Mouse (Mus musculus) monocyte, adult 2 months (primary cell): ENCODE measurements around the gene Rbl1.

Experiments
- DNase-seq, 2 experiments: peaks; one replicate each; pipeline ENCODE4 v3.0.0; 2022; ENCODE audit warnings: low spot score in 2 of 2, low read depth in 1 of 2

Gene Rbl1

DNA sequence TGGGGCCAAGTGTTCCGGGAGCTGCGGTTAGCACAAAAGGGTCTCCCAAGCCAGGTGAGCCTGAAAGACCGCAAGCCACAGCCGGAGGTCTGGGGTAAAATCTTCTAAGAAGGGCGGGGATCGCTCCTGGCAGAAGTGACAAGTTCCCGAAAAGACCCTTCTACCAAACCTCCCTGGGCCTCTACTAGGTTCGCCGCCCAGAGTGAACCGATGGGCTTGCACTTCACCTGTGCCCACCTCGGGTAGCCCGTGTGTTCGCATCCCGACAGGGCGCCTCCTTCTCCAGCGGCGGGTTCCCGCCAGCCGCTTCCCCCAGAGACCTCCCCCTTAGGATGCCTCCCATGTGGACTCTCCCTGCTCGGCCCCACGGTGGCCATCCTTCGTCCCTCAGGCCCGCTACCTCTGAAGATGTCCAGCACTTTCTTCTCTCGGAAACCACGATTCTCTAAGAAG lies 69.8 kb downstream of the Rbl1 start:
- peak in 1 of 2 experiments; percentile 2 for DNase-seq

DNA sequence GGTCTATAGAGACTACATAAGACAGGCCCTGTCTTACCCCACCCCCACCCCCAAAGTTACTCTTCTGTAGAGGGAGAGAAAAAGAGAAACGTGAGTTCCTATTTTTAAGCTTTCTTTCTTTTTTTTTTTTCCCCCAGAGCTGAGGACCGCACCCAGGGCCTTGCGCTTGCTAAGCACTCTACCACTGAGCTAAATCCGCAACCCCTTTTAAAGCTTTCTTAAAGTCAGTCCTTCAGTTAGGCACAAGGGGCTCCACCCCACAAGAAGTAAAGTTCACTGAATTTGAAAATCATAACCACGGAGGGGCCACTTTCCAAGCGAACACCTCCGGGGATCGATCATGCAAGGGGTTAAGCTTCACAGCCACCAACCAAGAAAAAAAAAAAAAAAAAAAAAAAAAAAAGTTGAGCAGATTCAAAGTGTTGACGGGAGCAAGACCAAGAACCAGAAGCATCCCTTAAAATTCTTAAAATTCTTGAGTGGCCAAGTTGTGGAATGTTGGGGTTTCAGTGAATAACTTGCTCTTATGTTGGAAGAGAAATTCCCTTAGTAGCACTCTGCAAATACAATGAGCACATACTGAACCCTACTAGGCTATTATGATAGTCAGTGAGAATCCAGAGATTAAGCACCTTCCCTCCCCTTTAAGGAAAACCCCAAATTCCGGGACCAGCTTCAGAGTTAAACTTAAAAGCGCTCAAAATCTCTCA lies 70.4 kb downstream of the Rbl1 start:
- DNase-seq = no peak

DNA sequence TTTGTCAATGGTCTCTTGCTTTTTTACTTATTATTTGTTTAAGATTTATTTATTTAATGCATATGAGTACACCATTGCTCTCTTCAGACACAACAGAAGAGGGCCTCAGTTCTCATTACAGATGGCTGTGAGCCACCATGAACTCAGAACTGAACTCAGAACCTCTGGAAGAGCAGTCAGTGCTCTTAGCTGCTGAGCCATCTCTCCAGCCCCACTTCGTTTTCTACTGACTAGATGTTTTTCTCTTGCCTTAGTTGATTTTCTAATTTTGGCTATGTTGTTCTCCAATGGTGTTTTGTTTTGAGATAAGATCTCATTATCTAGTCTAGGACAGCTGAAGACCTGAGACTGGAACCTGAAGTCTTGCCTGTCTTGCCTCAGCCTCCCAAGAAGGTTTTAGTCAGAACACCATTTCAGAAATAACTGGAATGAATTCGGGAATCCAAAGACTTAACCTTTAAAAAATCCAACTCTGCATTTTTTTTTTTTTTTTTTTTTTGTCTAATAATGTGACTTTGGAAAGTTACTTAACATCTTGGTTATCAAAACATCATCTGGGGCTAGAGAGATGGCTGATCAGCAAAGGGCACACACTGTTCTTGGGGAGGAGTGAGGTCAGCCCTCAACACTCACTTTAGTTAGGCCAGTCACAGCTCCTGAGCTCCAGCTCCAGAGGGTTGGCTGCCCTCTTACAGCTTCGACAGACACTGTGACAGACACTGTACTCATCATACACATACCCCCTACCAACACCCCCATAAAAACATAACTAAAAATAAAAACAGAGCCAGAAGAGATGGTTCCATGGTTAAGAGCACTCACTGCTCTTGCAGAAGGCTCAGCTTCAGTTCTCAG lies 71.4 kb downstream of the Rbl1 start:
- no peak for DNase-seq

DNA sequence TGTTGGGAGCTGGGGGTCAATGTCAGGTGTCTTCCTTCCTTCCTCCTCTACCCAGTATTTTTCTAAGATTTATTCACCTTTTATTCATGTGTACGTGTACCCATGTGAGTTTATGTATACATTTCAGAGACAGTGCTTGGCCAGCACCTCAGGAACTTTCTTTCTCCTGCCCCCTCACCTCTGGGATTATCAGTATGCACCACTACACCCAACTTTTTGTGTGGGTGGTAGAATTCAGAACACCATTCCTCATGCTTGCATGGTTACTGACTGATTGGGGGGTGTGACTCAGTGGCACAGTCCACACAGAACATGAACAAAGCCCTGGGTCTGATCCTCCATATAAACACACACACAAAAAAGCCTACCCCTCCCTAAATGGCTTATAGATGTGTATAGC lies 72.2 kb downstream of the Rbl1 start:
- no peak for DNase-seq

DNA sequence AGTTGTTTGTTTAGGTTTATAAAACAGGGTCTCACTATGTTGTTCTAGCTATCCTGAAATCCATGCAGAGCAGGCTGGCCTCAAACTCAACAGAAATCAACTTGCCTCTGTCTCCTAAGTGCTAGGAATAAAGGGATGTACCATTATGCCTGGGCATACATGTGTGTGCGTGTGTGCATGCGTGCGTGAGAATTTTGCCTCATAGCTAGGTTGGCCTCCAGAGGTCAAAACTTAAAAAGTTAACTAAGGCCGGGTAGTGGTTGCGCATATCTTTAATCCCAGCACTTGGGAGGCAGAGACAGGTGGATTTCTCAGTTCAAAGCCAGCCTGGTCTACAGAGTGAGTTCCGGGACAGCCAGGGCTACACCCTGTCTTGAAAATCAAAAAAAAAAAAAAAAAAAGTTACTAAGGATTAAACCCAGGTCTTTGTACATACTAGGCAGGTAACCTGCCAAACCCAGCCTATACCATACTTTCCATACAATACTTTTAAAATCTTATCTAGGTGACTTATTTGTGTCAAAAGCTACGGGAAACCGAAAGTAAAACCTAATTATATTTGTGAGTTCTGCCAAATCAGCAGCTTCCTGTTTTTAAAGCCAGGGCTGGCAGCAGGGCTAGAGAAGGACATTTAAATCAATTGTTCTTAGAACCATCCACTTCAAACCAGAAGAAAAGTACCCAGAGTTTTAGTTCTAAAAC lies 73.4 kb downstream of the Rbl1 start:
- DNase-seq = no peak

DNA sequence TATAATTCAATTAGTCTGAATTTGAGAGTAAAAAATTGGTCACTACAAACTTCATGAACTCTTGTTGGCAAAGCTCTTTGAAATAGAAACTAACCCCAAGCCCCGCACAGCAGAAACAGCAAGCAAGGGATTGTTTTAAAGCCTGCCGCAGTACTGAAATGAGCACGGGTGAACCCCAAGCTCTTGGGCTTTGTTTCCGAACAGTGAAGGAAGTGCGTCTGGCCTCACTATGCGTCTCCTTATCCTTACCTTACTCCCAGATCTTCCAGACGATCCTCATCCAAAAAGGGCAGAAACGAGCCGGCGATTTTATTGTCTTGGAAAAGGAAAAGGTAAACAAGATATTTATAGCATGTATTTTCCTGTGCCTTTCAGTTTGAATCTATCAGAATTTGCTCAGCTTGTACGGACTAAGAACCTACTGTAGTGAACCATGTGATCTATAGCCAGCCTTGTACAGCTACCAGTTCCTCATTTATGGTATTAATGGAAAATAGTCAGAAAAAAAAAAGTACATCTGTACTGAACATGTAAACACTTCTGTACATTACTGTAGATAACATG lies 74.7 kb downstream of the Rbl1 start:
- DNase-seq = no peak

DNA sequence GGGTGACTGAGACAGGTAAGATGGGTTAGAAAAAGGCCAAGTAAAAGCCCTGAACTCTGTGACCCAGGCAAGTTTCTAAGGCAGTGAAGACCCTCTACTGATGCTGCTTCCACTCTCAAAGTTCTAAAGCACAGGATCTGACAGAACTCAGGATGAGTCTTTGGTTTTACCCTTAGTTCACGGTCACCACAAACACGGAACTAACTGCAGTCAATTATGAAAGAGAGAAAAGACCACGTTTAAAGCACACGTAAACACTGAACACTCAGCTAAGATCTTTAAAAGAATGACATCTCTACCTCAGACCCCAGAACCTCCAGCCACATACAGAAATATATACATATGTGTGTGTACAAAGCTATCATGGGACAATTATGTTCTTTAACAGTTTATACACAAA lies 75.2 kb downstream of the Rbl1 start:
- DNase-seq = no peak

DNA sequence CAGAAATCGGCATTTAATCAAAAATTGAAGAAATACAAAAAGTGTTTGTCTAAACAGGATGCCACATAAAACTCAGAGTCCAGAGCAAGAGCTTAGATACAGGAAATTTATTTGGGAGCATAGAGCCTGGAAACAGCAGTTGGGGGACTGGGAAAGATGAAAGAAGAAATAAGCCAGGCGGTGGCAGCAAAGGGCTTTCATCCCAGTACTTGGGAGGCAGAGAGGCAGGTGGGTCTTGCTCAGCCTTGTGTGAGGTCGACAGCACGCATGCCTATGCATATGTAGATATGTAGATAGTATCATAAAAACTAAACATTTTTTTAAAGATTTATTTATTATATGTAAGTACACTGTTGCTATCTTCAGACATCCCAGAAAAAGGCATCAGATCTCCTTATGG lies 76.3 kb downstream of the Rbl1 start:
- no peak for DNase-seq

DNA sequence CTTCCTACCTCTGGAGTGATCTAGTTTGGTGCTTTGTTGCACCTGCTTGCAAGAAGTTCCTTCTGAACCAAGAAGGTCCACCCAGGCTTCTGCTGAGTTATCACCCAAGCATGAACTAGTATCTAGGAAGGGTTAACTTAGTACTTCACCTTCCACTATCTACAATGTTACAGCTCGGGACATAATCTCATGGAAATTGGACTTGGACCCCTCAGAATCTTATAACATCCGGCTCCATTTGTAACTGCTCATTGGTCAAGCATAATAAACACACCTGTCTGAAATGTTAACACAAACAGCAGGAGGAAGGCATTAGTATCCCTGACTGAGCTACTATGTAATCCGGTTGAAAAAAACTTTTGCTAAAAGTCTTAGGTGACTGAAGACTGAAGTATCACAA lies 77.0 kb downstream of the Rbl1 start:
- DNase-seq = no peak

DNA sequence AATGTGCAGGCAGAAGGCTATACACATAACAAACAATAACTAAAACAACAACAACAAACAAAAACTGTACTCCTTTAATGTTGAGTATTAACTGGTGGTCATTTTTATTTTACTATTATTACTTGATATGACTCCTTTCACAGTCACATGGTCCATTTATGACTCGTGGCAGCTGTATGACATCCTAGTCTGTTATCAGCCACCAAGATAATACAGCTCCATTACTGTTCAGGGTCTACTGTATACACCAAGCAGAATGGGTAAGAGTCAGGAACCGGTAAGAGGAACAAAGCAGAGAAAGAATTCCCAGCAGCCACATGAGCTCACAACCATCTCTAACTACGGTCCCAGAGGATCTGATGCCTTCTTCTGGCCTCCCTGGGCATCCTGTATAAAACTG lies 79.1 kb downstream of the Rbl1 start:
- no peak for DNase-seq

DNA sequence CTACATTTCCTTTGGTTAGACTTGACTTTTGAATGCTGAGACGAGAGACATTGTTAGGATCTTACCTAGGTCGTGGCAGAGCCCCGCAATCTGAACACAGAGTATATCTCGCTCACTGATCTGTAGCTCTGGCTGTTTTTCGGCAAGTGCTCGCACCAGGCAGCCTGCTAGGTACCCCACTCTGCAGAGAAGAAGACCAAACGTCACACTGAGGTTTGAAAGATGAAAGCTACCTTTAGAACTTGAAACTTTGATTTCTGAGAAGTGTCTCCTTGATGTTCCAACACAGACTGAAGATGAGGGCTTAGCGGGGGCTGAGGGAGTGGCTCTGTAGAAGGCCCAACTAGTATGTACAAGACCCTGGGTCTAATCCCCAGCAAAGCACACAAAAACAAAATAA lies 82.6 kb downstream of the Rbl1 start:
- DNase-seq = no peak

DNA sequence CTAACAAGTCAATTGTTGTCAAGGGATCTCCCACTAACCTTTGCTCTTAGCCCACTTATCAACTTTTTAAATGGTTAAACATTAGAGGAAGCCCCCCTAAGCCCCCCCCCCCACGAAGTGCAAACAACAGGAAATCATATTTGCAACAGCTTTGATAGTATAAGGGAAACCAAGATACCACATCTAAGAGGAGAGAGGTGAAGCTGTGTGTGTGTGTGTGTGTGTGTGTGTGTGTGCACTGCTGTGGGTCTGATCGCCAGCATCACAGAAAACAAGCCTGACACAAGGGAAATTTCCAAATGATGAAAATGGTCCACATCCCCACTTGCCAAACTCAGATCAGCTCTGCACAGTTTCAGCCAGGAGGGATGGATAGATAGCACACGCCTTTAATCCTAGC lies 85.3 kb downstream of the Rbl1 start:
- DNase-seq = no peak

DNA sequence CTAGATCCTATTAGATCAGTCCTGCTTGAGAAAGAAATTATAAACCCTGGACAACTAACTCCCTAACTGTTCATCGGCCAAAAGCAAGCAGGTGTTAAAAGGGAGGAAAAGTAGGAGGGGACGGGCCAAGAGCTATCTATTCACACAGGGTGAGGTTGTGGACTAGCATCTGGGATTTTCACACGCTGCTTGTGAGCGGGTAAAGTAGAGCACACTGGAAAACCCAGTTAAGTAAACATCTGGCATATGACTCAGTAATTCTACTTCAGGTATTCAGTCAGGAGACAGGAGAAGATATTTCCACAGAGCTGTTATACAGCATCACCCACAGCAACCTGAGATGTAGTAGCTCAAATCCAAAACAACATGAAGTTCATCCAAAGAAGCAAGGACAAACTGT lies 85.8 kb downstream of the Rbl1 start:
- DNase-seq = no peak

DNA sequence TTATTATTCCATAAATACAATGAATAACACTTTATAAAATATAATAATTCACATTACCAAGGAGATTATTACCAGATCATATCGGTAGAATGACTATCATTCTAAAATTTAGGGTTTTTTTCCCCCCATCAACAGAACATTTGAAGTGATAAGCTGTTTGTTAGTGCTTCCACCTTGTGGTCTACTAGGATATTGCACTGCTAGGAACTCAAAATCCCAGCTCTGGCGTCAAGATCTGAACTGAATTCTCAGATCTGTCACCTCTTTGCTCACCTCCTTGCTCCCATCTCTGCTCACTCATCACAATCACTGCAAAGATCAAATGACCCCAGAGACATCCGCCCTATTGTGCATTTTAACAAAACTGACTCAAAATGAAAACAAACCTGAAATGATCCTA lies 87.4 kb downstream of the Rbl1 start:
- DNase-seq = no peak

DNA sequence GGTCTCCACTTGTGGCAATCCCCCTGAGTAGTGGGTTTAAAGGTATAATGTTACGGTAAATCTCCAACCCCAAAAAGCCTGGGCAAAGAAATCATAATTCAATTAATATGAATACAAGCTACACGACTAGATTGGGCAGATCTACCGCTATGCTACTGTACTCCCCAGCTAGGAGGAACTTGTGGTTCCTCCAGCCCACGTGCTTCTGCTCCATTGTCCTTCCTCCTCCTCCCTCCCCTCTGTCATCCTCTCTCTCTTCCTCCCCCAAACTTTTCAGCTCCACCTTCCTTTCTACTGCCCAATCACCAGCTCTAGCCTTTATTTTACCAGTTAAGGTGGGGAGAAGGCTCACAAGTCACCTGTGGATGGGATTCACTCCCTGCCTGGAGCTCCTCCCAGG lies 96.1 kb downstream of the Rbl1 start:
- no peak for DNase-seq

DNA sequence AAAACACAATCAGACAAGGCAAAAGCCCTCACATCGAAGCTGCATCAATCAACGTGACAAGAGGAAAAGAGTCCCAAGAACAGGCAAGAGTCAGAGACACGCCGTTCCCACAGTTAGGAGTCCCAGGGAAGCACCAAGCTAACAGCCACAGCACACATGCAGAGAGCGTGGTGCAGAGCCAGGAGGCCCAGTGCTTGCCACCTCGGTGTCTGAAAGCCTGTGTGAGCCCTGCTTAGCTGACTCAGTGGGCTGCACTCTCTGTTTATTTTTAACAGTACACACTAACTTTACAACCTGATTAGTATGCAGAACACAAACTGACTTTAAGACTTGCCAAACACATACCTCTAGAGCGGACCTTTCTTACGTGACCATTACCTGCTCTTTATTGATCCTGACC lies 99.9 kb downstream of the Rbl1 start:
- DNase-seq = no peak

DNA sequence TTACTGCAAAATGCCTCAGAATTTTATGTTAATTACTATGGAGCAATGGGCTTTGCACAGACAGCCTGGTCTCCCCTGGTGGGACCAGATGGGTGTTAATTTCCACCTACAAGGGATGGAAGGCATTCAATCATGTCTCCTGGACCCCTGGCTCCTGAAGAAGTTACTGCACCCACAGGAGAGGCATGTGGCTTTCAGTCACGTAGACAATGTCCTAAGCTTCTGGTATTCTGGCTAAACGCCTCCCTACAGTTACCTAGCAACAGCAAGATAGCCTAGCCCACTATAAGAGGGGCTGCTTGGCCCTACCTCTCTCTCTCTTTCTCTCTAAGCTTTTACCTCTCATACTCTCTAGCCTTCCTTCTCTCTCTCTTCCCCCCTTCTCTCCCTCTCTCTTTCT lies 102.1 kb downstream of the Rbl1 start:
- no peak for DNase-seq

DNA sequence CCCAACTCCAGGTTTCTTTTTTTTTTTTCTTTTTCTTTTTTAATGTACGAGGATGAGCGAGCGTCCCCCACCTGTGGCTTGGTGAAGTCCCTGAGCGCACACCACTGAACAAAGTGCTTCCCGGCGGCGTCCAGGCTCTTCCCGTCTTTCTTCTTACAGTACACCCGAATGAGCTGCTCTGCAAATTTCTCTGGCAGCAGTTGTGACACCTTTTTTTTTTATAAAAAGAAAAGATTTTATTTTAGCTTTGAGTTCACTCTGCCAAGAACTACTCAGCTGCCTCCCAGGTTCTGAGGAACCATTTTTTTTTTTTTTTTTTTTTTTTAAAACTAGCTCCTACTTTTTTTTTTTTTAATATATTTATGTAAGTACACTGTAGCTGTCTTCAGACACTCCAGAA lies 102.7 kb downstream of the Rbl1 start:
- no peak for DNase-seq

DNA sequence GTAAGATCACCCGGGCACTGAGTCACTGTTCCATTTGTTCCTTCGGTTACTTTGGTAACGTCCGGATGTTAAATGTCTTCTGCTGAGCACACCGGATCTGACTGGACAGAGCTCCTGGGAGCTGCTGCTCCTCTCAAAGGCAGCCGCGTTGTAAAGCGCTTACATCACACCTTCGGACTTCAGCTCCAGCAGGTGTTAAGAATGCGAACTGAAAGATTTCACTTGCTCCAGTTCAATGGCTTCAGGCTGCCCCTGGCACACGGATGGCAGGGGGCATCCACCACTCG lies 104.1 kb downstream of the Rbl1 start:
- no peak for DNase-seq

DNA sequence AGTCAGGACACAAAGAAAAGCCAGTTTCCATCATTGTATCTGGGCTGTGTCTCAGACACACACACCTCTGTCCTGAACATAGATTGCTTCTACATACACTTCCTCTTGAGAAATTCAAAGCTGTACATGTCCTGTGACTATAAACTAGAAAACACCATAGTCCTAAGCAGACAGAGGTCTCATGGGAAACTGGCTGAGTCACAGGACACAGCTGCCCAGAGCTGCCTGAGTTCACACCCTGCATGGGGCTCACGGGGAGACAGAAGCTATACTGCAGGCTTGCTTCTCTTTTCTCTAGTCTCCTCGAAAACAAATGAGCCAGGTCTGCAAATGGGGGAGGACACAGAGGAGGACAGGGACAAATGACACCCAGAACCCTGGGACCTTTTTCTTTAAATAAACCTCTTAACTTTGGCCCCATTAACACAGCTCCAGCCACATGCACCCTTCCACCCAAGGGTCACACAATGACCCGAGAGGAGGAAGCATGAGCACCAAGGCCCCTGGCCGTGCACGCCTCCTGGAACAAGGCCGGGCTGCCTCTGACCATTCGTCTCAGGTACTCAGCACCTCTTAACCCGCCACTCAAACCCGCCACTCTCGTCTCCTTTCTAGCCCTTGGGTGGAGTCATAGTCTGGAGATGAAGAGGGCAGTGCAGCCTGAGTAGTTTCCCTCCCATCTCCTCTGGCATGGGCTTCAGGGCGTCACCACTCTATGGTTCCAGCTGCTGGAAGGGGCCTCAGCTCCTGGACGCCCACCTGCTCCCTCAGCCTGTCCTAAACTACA lies 104.6 kb downstream of the Rbl1 start:
- DNase-seq = no peak
